Mouse (Mus musculus) midbrain, postnatal 0 days (tissue): ENCODE data around the gene Rtbdn. TPM values are rescaled to one million over a fixed set of nuclear protein-coding genes. Genes with fewer than 3 reads are reported as not detected.

Source experiments
- ATAC-seq: fragments of 200-750 bp; cut with Nextera tagmentation; 2 replicates; pipeline ENCODE4 v1.8.0; 2017; ENCODE audit warnings: moderate number of reproducible peaks, mild to moderate bottlenecking, moderate TSS enrichment, moderate library complexity; ENCODE audit not compliant: low FRiP score
- DNase-seq: peaks from one replicate; pipeline ENCODE4 v3.0.0-alpha.2; 2015; ENCODE audit warnings: low spot score
- H3K27ac ChIP-seq: fragments of 300-500 bp; sonication (generic); 2 replicates; pipeline ENCODE4 v1.5.1; 2014; ENCODE audit warnings: low read depth, mild to moderate bottlenecking, low read length, mixed read lengths
- H3K27me3 ChIP-seq: fragments of 300-500 bp; sonication (generic); 2 replicates; pipeline ENCODE4 v1.6.1; 2014; ENCODE audit warnings: low read length, control low read depth, mixed read lengths; ENCODE audit not compliant: insufficient read depth
- H3K36me3 ChIP-seq: fragments of 300-500 bp; sonication (generic); 2 replicates; pipeline ENCODE4 v1.6.1; 2014; ENCODE audit warnings: low read length, control low read depth, mixed read lengths; ENCODE audit not compliant: insufficient read depth
- H3K4me1 ChIP-seq: fragments of 300-500 bp; sonication (generic); 2 replicates; pipeline ENCODE4 v1.6.1; 2014; ENCODE audit warnings: mild to moderate bottlenecking, control low read depth, antibody characterized with exemption, low read length, mixed read lengths; ENCODE audit not compliant: insufficient read depth
- H3K4me2 ChIP-seq: fragments of 300-500 bp; sonication (generic); 2 replicates; pipeline ENCODE4 v1.6.1; 2014; ENCODE audit warnings: low read depth, mild to moderate bottlenecking, low read length, mixed read lengths; ENCODE audit not compliant: poor library complexity, severe bottlenecking
- H3K4me3 ChIP-seq: fragments of 300-500 bp; sonication (generic); 2 replicates; pipeline ENCODE4 v1.5.1; 2014; ENCODE audit warnings: low read depth, mild to moderate bottlenecking, low read length, moderate library complexity
- H3K9ac ChIP-seq: fragments of 300-500 bp; sonication (generic); replicated peaks from 2 replicates; pipeline ENCODE4 v1.6.1; 2014; ENCODE audit warnings: mild to moderate bottlenecking, low read length, moderate library complexity, mixed read lengths; ENCODE audit not compliant: poor library complexity, severe bottlenecking
- H3K9me3 ChIP-seq: fragments of 300-500 bp; sonication (generic); 2 replicates; pipeline ENCODE4 v1.6.1; 2016; ENCODE audit warnings: low read length, control low read depth
- CTCF ChIP-seq: IDR thresholded peaks from 2 replicates; pipeline ENCODE4 v1.5.1; 2016; ENCODE audit warnings: antibody characterized with exemption, mild to moderate bottlenecking
- WGBS: fragments of 180-500 bp; shearing (Covaris S2); extraction: QIAGEN DNeasy Blood & Tissue Kit; methylation state at CpG from one replicate; pipeline ENCODE4 v1.1.7; 2014; 5-methylcytosine and 5-hydroxymethylcytosine counted together
- polyA plus RNA-seq: library from polyadenylated mRNA; unstranded; fragments of >200 nt; fragmentation: Nextera tagmentation; extraction: Ambion mirVana; gene quantifications from 2 replicates; pipeline ENCODE4 v1.2.1, GENCODE M21; 2015
- total RNA-seq: library from RNA; depleted of rRNA; stranded (reverse); fragments of >200 nt; gene quantifications from 2 replicates; pipeline ENCODE4 v1.2.3, GENCODE M21; 2014

Rtbdn gene
- total and polyA plus RNA-seq, 2 experiments from 2014 or later, result 4.5 to 5.3 TPM

- Histone ChIP-seq H3K9ac (peak overlapping the region; percentile 68), H3K27ac (peak overlapping the region; percentile 73), H3K4me2 (peak overlapping the region; percentile 94), H3K4me3 (peak overlapping the region; percentile 46), H3K9me3 (no peaks in the 10 kb centered on the region), H3K27me3 (no peaks in the 10 kb centered on the region), H3K4me1 (peaks cover 8% of the 10 kb centered on the region), H3K36me3 (no peaks in the 10 kb centered on the region)
- DNase-seq (peak; percentile 87), ATAC-seq (peak; percentile 70)
- TF ChIP-seq CTCF, result no peak
- WGBS, result under 1% methylated on average over 52 of the region's 53 CpGs
These were observed 39.0 kb downstream of the Rtbdn start for GRCm38 (mm10) chr8:84985684-84986378.

DNA sequence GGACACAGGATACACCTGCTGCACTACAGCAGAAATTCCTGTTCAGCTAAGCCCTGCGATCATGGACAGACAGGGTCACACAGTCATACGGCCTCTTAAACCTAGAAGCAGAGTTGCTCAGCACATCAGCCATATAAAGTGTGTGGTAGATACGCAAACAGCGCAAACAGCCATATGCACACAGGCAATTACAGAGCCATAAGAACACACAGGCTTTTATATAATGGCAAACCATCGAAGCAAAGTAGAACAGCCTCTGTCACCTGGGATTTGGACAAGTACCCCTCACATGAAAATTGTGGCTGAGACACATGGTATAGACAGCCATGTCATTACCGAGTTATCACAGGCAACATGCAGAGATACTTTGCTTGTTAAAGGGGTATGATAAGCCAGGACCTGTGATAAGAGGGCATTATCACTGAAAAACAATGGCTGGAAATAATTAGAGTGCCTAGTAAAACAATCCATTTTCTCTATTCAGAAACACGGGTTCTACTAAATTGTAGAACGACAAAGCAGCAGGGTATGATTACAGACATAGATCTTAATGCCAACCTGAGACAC, 39.7 kb downstream of the Rtbdn start:
- TF ChIP-seq CTCF, result no peak
- ATAC-seq, result no peak
- H3K27ac ChIP-seq, result peak overlapping the region; percentile 73
- peak overlapping the region; percentile 94 for H3K4me2 ChIP-seq
- H3K27me3 ChIP-seq, result no peaks in the 10 kb centered on the region
- H3K4me3 ChIP-seq, result peak overlapping the region; percentile 46
- DNase-seq, result no peak
- H3K9me3 ChIP-seq, result no peaks in the 10 kb centered on the region
- no peaks in the 10 kb centered on the region for H3K36me3 ChIP-seq
- H3K4me1 ChIP-seq, result peaks cover 10% of the 10 kb centered on the region
- 32% methylated on average over 8 of the region's 8 CpGs for WGBS
- H3K9ac ChIP-seq, result peak overlapping the region; percentile 68; the same call in 1 of the 2 replicates

DNA sequence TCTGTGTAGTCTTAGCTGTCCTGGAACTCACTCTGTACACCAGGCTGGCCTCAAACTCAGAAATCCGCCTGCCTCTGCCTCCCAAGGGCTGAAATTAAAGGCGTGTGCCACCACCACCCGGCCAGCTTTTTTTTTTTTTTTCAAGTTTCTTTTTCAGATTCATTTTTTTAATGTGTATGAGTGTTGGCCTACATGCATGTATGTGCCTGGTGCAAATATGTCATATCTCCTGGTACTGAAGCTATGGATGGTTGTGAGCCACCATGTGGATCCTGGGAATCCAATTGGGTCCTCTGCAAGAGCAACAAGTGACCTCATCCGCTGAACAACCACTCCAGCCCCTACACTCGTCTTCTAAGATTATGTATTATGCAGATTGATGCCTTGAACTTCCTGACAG, 40.6 kb downstream of the Rtbdn start:
- H3K4me2 ChIP-seq, result no peak overlapping the region
- H3K4me3 ChIP-seq, result no peak overlapping the region
- ATAC-seq (no peak), DNase-seq (no peak)
- no peak for TF ChIP-seq CTCF
- 88% methylated on average over 5 of the region's 5 CpGs for WGBS
- H3K9ac ChIP-seq, result no peak overlapping the region
- peaks cover 10% of the 10 kb centered on the region for H3K4me1 ChIP-seq
- no peaks in the 10 kb centered on the region for H3K9me3 ChIP-seq
- H3K36me3 ChIP-seq, result no peaks in the 10 kb centered on the region
- H3K27ac ChIP-seq, result no peak overlapping the region
- H3K27me3 ChIP-seq, result no peaks in the 10 kb centered on the region

- no peak for TF ChIP-seq CTCF
- no peak overlapping the region for H3K9ac ChIP-seq
- H3K4me3 ChIP-seq, result no peak overlapping the region
- H3K27ac ChIP-seq, result no peak overlapping the region
- no peak for DNase-seq
- H3K9me3 ChIP-seq, result no peaks in the 10 kb centered on the region
- WGBS, result 76% methylated on average over 2 of the region's 2 CpGs
- H3K4me1 ChIP-seq, result peaks cover 10% of the 10 kb centered on the region
- H3K27me3 ChIP-seq, result no peaks in the 10 kb centered on the region
- no peaks in the 10 kb centered on the region for H3K36me3 ChIP-seq
- H3K4me2 ChIP-seq, result no peak overlapping the region
- no peak for ATAC-seq
These were observed 41.1 kb downstream of the Rtbdn start for GRCm38 (mm10) chr8:84987903-84988302.

GRCm38 (mm10) chr8:84989311-84989731, 42.5 kb downstream of the Rtbdn start:
- peak overlapping the region; percentile 91 for H3K4me2 ChIP-seq
- no peaks in the 10 kb centered on the region for H3K9me3 ChIP-seq
- no peak for ATAC-seq
- peaks cover 10% of the 10 kb centered on the region for H3K4me1 ChIP-seq
- no peak overlapping the region for H3K27ac ChIP-seq
- no peak for TF ChIP-seq CTCF
- 0 out of 2 replicates have a peak overlapping the region, but pooled peaks have one; percentile 36 for H3K9ac ChIP-seq
- H3K27me3 ChIP-seq, result no peaks in the 10 kb centered on the region
- 13% methylated on average over 15 of the region's 15 CpGs for WGBS
- no peaks in the 10 kb centered on the region for H3K36me3 ChIP-seq
- no peak for DNase-seq
- H3K4me3 ChIP-seq, result peak overlapping the region; percentile 59

GRCm38 (mm10) chr8:84989810-84990209, 43.0 kb downstream of the Rtbdn start:
- no peaks in the 10 kb centered on the region for H3K9me3 ChIP-seq
- peak overlapping the region; percentile 72 for H3K27ac ChIP-seq
- peak overlapping the region; percentile 91 for H3K4me2 ChIP-seq
- H3K9ac ChIP-seq, result peak overlapping the region; percentile 91
- peak; percentile 67 for ATAC-seq
- peaks cover 7% of the 10 kb centered on the region for H3K4me1 ChIP-seq
- H3K4me3 ChIP-seq, result peak overlapping the region; percentile 59
- peak; percentile 89 for DNase-seq
- WGBS, result under 1% methylated on average over 15 of the region's 15 CpGs
- 0 out of 2 replicates have a peak, but pooled peaks cover 5% of the 10 kb centered on the region for H3K36me3 ChIP-seq
- no peaks in the 10 kb centered on the region for H3K27me3 ChIP-seq
- TF ChIP-seq CTCF, result peak; percentile 85
